Mouse (Mus musculus) heart, postnatal 25 days (tissue): ENCODE measurements at regions not wholly inside any gene's neighbourhood (a gene's known extent, or its start where the extent isn't known, plus 50 kb on each side); places are given as distances from the start of the nearest gene placed in this dataset.
"Not testable (repeated sequence)": the region's sequence is repeated elsewhere in the genome, so short reads cannot be mapped to it uniquely, and the experiment has no call there.

Source experiments
- DNase-seq: peaks from one replicate; pipeline ENCODE4 v3.0.0; 2022; ENCODE audit warnings: low spot score
- intact Hi-C: fragments of 180-260 bp; cut with DNase I; formaldehyde crosslinking; loops from one replicate; pipeline ENCODE4 v1.15.1; 2025

- intact Hi-C loops = no loop called here
- DNase-seq = no peak
Observed at GRCm38 (mm10) chr2:100918122-100918521, 706.4 kb upstream of the Rag2 start.

DNA sequence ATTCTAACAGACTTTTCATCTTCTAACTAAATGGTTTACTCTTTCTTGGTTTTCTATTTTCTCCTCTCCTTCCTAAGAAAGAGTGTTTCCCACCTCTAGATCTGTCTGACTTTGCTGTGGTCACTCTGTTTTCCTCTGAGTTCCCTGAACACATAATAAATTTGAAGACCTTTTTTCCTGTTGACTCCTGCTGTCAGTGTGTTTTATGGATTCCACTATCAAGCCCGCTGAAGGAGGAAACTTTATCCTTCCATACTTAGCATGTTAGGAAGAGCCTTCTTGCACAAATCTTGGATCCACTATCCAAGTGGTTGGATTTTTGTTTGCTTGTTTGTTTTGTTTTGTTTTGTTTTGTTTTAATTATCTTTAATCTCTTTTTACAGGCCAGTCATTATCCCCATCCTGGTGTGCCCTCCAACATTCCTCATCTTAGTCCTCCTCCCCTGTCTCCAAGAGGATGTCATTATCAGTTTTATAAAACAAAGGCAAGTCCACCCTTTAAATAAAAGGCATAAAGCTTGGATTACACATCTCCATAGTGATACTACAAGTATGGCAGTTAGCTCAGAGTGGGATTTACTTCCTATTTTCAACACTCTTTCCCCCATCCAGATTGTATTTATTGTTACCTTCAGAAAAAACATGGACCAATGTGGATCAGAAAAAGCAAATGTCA, 704.8 kb upstream of the Rag2 start:
- DNase-seq = no peak
- intact Hi-C loops = no loop called here

DNA sequence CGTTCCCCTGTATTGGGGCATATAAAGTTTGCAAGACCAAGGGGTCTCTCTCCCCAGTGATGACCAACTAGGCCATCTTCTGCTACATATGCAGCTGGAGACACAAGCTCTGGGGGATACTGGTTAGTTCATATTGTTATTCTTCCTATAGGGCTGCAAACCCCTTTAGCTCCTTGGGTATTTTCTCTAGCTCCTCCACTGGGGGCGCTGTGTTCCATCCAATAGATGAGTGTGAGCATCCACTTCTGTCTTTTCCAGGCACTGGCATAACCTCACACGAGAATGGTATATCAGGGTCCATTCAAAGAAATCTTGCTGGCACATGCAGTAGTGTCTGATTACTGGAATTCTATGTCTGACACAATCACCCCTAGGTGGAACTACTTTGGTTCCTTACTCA, 675.9 kb upstream of the Rag2 start:
- DNase-seq, intact Hi-C loops: not testable (repeated sequence)

DNA sequence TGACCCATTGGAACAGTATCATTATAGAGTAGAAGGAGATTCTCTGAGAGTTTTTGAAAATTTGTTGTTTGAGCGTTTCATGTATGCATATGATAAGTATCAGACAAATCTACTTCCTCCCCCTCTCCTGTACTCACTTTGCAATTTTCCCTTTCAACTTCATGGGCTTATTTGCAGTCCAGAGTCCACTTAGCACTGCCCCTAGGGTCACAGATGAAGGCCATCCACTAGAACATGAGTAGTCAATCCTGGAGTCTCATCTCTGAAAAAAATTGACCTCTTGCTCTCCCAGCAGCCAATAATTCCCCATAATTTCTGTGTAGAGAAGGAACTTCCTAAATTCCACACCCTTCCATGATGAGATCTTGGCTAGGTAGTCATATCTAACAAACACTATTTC, 665.1 kb upstream of the Rag2 start:
- no peak for DNase-seq
- intact Hi-C loops = no loop called here

GRCm38 (mm10) chr2:100964584-100964983, 659.9 kb upstream of the Rag2 start:
- no peak for DNase-seq
- intact Hi-C loops = no loop called here

DNA sequence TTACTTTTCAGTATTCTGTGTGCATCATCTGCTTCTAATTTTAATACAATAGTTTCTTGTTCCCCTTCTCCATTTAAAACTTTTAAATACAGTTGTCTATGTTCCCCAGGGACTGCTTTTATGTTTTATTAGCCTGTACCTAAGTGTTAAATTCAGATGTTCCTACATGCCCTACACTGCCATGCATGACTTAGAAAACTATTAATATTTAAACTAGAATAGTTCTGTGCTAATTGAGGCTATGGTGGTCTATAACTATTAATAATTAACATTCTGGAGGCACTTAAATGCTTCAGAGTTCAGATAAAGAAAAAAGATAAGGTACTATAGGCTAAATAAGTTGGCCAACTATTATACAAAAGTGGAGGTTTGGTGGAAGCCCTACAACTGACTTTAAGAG, 647.3 kb upstream of the Rag2 start:
- intact Hi-C loops = no loop called here

GRCm38 (mm10) chr2:100982362-100982761, 642.2 kb upstream of the Rag2 start:
- DNase-seq = no peak
- intact Hi-C loops = no loop called here

More for the DNA sequence above, 647.3 kb upstream of the Rag2 start:
- no peak for DNase-seq

- DNase-seq = no peak
- intact Hi-C loops = no loop called here
Observed at GRCm38 (mm10) chr2:101015353-101015752, 609.2 kb upstream of the Rag2 start.

GRCm38 (mm10) chr2:101019384-101019783, 605.1 kb upstream of the Rag2 start:
- no peak for DNase-seq
- intact Hi-C loops = no loop called here

DNA sequence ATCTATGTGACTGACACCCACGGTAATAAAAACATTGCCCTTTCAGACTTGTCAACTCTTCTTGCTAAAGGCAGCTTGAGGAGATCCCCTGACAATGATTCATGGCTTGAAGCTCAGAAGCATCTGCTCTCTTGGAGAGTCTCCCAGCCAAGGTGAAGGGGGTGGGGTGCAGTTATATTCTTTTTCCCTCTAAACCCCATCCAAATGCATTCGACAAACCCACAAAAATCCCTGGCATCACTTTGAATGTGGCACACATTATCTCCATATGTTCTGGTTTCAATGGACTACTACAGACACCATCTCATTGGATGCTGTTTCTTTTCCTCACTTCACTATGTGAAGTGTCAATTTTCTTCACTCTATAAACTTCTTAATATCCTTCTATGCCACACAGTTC, 603.0 kb upstream of the Rag2 start:
- intact Hi-C loops = no loop called here
- DNase-seq = no peak

GRCm38 (mm10) chr2:101043050-101043449, 581.5 kb upstream of the Rag2 start:
- no peak for DNase-seq
- intact Hi-C loops = no loop called here

DNA sequence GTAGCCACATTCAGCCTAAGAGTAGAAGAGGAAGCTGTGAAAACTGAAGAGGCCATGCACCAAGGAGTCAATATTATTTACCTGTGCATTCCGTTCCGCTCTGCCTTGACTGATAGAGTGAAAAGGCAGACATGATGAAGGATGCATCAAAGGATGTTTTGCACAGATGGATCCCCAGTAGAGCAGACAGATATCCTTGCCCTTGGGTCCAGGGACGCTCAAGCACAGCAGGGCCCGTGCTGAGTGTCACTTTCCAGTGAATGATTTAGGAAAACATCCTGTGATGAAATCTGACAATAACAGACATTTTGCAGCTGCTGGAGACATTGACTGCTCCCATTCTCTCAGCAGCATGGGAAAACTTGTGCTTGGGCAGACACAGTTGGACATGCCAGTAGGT, 561.6 kb upstream of the Rag2 start:
- intact Hi-C loops = no loop called here
- DNase-seq = no peak

GRCm38 (mm10) chr2:101074990-101075389, 549.5 kb upstream of the Rag2 start:
- intact Hi-C loops = no loop called here
- DNase-seq = no peak

DNA sequence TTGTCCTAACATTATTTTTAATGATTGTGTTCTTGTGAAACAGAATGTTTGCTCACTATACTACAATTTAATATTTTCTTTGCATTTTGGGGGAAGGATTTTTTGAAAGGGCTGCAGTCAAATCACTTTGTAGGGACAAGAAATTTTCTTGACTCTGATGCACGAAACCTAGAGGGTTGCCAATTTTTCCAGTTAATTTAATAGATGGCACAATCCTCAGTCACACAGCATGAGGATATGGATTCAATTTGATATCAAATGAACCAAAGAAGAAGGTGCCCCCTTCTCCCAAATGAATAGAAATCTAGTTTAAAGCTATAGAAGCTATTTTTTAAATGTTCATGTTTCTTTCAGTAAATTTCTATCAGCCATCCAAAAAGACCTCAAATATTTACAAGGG, 544.3 kb upstream of the Rag2 start:
- no peak for DNase-seq
- intact Hi-C loops = no loop called here

DNA sequence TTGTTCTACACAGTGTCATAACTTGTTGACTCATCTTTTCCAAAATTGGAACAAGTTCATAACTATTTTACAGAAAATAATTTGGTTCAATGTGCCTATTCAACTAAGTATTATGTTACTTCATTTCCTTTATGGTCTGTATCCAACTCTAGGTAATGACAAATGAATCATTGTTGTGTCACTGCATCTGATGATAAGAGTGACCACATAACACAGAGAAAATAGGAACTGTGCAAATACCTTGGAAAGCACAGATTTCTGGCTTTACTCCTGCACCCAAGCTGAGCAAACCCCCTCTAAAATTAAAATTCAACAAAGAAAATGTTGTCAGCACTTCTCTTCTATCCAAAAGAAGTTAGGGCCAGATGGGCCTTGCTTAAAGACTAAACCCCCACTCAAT, 540.7 kb upstream of the Rag2 start:
- intact Hi-C loops = no loop called here

GRCm38 (mm10) chr2:101084648-101085047, 539.9 kb upstream of the Rag2 start:
- no peak for DNase-seq
- intact Hi-C loops = no loop called here

More for the DNA sequence above, 540.7 kb upstream of the Rag2 start:
- DNase-seq = no peak

GRCm38 (mm10) chr2:101107183-101107872, 517.2 kb upstream of the Rag2 start:
- no peak for DNase-seq
- intact Hi-C loops = no loop called here

DNA sequence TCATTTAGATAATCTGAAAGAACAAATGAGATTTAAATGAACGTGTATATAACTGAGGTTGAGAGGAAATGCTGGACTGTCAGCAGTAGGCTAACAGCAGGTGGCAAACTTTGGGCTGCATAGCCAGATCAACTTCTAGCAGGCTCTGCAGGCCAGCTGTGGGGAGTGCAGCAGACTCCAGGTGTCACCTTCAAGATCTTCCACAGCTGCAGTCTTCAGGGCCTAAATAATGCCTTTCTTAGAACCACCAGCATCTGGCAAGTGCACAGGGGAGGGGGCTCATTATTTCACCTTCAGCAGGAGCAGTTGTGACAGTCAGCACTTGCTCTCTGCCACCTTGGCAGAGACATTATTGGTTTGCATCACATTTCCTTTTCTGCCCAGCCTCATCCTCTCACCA, 487.7 kb upstream of the Rag2 start:
- intact Hi-C loops = no loop called here
- DNase-seq = no peak

- intact Hi-C loops = no loop called here
Observed at GRCm38 (mm10) chr2:101139931-101140330, 484.6 kb upstream of the Rag2 start.

DNA sequence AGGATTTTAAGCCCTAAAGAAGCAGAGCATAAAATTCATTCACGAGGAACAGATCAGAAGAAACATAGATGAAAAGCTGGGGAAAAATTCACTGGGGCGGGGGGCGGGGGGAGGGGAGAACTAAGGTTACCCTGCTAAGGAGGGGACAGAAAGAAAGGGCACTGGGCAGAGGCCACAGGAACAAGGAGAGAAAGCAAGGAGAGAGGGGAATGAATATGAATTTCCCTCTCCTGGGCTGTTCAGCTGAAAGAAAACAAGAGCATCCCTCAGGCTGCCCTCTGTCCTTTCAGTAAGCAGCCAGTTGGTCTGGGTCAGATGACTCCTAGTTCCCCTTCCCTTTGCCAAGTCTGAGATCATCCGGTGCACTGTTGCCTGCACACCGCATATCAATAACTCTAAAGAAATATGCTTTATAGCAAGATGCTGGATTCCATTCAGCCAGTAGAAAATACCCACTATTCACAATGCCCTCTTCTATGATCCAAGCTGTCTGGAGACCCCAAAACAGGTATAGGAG, 467.7 kb upstream of the Rag2 start:
- no peak for DNase-seq
- intact Hi-C loops = no loop called here

More at GRCm38 (mm10) chr2:101139931-101140330, 484.6 kb upstream of the Rag2 start:
- no peak for DNase-seq

- no peak for DNase-seq
- intact Hi-C loops = no loop called here
Observed at GRCm38 (mm10) chr2:101159276-101159675, 465.2 kb upstream of the Rag2 start.

DNA sequence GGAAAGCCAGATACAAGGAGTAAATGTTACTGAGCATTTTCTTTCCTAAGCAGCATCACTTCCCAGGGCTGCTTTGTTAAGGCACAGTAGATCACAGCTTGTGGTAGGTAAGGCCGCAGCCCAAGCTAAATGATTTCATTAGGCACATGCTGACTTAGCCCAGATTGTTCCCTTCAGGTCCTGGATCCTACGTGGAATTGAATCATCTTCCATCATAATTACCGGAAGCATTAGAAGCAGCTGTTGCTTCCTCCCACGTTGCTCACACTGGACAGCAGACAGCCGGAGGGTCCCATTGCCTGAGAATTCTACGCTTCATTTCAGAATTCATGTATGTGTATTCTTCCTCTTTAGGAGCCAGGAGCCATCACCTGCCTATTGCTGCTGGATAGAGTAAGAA, 458.6 kb upstream of the Rag2 start:
- no peak for DNase-seq
- intact Hi-C loops = no loop called here
